Mouse (Mus musculus) inflammation-experienced regulatory T-cells, adult 16 weeks (primary cell): ENCODE data around the gene Lpin2. TPM values are rescaled to one million over a fixed set of nuclear protein-coding genes. Genes with fewer than 3 reads are reported as not detected.

Experiments
- polyA plus RNA-seq: library from polyadenylated mRNA; unstranded; fragments of 100-300 nt; shearing (Covaris generic); gene quantifications from one replicate; pipeline ENCODE4 v1.2.1, GENCODE M21; 2017

The Lpin2 gene
- 21.9 TPM for polyA plus RNA-seq

GRCm38 (mm10) chr17:71182211-71182721 lies at the start of gene Lpin2:
Lpin2 (plus strand) TSS chr17:71182560.

Other genes with a start within 250 kb of the Lpin2 start
- 1.5 TPM for gene Myom1, start 179.9 kb upstream of the Lpin2 start, polyA plus RNA-seq
- 819 TPM for gene Myl12a, start 179.7 kb upstream of the Lpin2 start, polyA plus RNA-seq
- not detected for gene Emilin2, start 129.4 kb downstream of the Lpin2 start, polyA plus RNA-seq